Comparison of ENCODE assay signal across 13 mouse cellular contexts in genomic region chr3:53477468-53477867, GRCm38 (mm10). TPM values are rescaled to one million over a fixed set of nuclear protein-coding genes. Genes with fewer than 3 reads are reported as not detected.
DNase-seq lines count a peak whose midpoint lies in the region; ATAC-seq lines count a peak whose summit lies in the region.
"Had no signal": no experiment of that assay in that cellular context is flagged by ENCODE, and none has a peak within 500 bp of the region (broad histone marks: within the 10 kb centered on the region; RNA-seq: fewer than 3 reads in every experiment).

No protein-coding gene starts in this region.

- peaks cover 88% of the 10 kb centered on the region for H3K36me3 ChIP-seq in heart, embryonic 15.5 days

- H3K4me2 ChIP-seq in heart, embryonic 15.5 days, result no peak overlapping the region
- H3K4me2 ChIP-seq: liver, embryonic 13.5 days had no signal

- H3K4me1 ChIP-seq in heart, embryonic 15.5 days (replicated peaks), result no peaks in the 10 kb centered on the region
- H3K4me1 ChIP-seq: liver, embryonic 13.5 days had no signal

- H3K27me3 ChIP-seq in heart, embryonic 15.5 days, result no peaks in the 10 kb centered on the region
- H3K27me3 ChIP-seq: liver, embryonic 13.5 days had no signal

- intact Hi-C loops in heart, postnatal 10 days (cut with DNase I), result no loop called here

- H3K27ac ChIP-seq in heart, embryonic 15.5 days, result no peak overlapping the region
- H3K27ac ChIP-seq: liver, embryonic 13.5 days had no signal

- no peak for DNase-seq in heart, postnatal 10 days
- DNase-seq in testis, postnatal 10 days (ENCODE audit: low spot score), result peak; percentile 50
- no peak for DNase-seq in testis, postnatal 14 days (ENCODE audit: low spot score)
- DNase-seq in kidney, adult 9 months, result peak; percentile 85
- DNase-seq in embryo, embryonic 10 days (ENCODE audit: low spot score), result no peak
- no peak for DNase-seq in spleen, postnatal 10 days (ENCODE audit: low spot score in 2 of 2)
- DNase-seq: B cell, adult 2 months; forebrain, postnatal 0 days; heart, postnatal 14 days; liver, embryonic 13.5 days had no signal

- H3K4me3 ChIP-seq in heart, embryonic 15.5 days, result no peak overlapping the region
- H3K4me3 ChIP-seq: liver, embryonic 13.5 days had no signal

- 0 out of 2 replicates have a peak, but pooled peaks have one; percentile 22 for ATAC-seq in heart, embryonic 15.5 days (replicated peaks; ENCODE audit: insufficient number of reproducible peaks, insufficient read depth, low FRiP score, low read depth)
- no peak for ATAC-seq in granulocyte monocyte progenitor cell, adult 5-6 weeks (replicated peaks; ENCODE audit: poor library complexity, severe bottlenecking)
- ATAC-seq: forebrain, postnatal 0 days had no signal

- no peak overlapping the region for H3K9ac ChIP-seq in heart, embryonic 15.5 days
- H3K9ac ChIP-seq: forebrain, postnatal 0 days; liver, embryonic 13.5 days had no signal

- H3K9me3 ChIP-seq in heart, embryonic 15.5 days (replicated peaks), result no peaks in the 10 kb centered on the region
- H3K9me3 ChIP-seq: liver, embryonic 13.5 days had no signal

- 83% methylated on average over 17 of the region's 17 CpGs for WGBS in heart, embryonic 15.5 days

RNA-seq across cellular contexts. Expression of gene Stoml3, which starts 11.0 kb away (rescaled TPM):
- 0.18 TPM in 1 of 2 replicates, not detected in the other for polyA plus RNA-seq in heart, embryonic 15.5 days (2015; fragmentation: Nextera tagmentation; extraction: Ambion mirVana)
- total RNA-seq in heart, postnatal 10 days (2021), result not detected
- not detected in 2 replicates for total RNA-seq in granulocyte monocyte progenitor cell, adult 5-6 weeks (2014; fragmentation: Nextera tagmentation)
- not detected in 2 replicates for total RNA-seq in granulocyte monocyte progenitor cell, adult 5-6 weeks (2017)
- total RNA-seq: heart, postnatal 14 days; megakaryocyte-erythroid progenitor cell, adult 5-6 weeks had no signal
- polyA plus RNA-seq: liver, embryonic 13.5 days had no signal

RNA-seq across cellular contexts. Expression of gene Proser1, which starts 14.0 kb away (rescaled TPM):
- 10.9 and 14.1 TPM in 2 replicates for polyA plus RNA-seq in heart, embryonic 15.5 days (2015; fragmentation: Nextera tagmentation; extraction: Ambion mirVana)
- 10 to 100 TPM; 15.0 to 15.1 TPM for total RNA-seq in heart, postnatal 10 days (2021)
- 29.0 and 31.4 TPM in 2 replicates for total RNA-seq in granulocyte monocyte progenitor cell, adult 5-6 weeks (2014; fragmentation: Nextera tagmentation)
- 4.5 and 7.1 TPM in 2 replicates for total RNA-seq in granulocyte monocyte progenitor cell, adult 5-6 weeks (2017)

RNA-seq across cellular contexts. Expression of gene Nhlrc3, which starts 14.3 kb away (rescaled TPM):
- polyA plus RNA-seq in heart, embryonic 15.5 days (2015; fragmentation: Nextera tagmentation; extraction: Ambion mirVana), result 4.0 and 6.7 TPM in 2 replicates
- 1 to 10 TPM; 7.6 to 7.9 TPM for total RNA-seq in heart, postnatal 10 days (2021)
- total RNA-seq in granulocyte monocyte progenitor cell, adult 5-6 weeks (2014; fragmentation: Nextera tagmentation), result 7.9 and 10.1 TPM in 2 replicates
- 9.1 and 9.2 TPM in 2 replicates for total RNA-seq in granulocyte monocyte progenitor cell, adult 5-6 weeks (2017)

Comparison
In these comparisons a context has a peak if more than half of its experiments do, and no peak if none do; other contexts are left out.
1. DNase-seq: peak in testis, postnatal 10 days (single experiment) and kidney, adult 9 months (single experiment); none in heart, postnatal 10 days (0 of 2), testis, postnatal 14 days (single experiment), embryo, embryonic 10 days (single experiment) and spleen, postnatal 10 days (0 of 2).